Mouse (Mus musculus): ENCODE data around the gene Inpp4a. TPM values are rescaled to one million over a fixed set of nuclear protein-coding genes. Genes with fewer than 3 reads are reported as not detected.

Gene Inpp4a
- total and polyA plus RNA-seq, 2 experiments = 8.1 to 12.4 TPM

GRCm38 (mm10) chr1:37353456-37353855 lies 53.8 kb downstream of the Inpp4a start:
- Histone ChIP-seq H3K79me2 (ENCODE audit: control insufficient read depth, insufficient read depth, low read length) (peaks cover 13% of the 10 kb centered on the region; the same call in 1 of the 2 replicates), H3K27ac (replicated peaks; ENCODE audit: insufficient read depth, low read depth, low read length) (no peak overlapping the region), H3K9ac (ENCODE audit: low read depth, low read length) (no peak overlapping the region), H3K4me3 (ENCODE audit: insufficient read depth, low read depth, low read length) (no peak overlapping the region), H3K4me1 (ENCODE audit: control insufficient read depth, insufficient read depth, low read length) (peaks cover 15% of the 10 kb centered on the region), H3K36me3 (ENCODE audit: control insufficient read depth, insufficient read depth, low read length) (no peaks in the 10 kb centered on the region), H3K27me3 (ENCODE audit: control insufficient read depth, insufficient read depth, low read length) (no peaks in the 10 kb centered on the region)
- WGBS = 84% methylated on average over 4 of the region's 4 CpGs
- TF ChIP-seq CTCF (IDR thresholded peaks at IDR 0.05; ENCODE audit: low read depth, low read length) = no peak
- no peak for TF ChIP-seq POLR2A (IDR thresholded peaks at IDR 0.05; ENCODE audit: extremely low read depth, insufficient read depth, low read length)
- no peak for DNase-seq (ENCODE audit: extremely low read depth, low read depth, low spot score)

GRCm38 (mm10) chr1:37355492-37355891 lies 55.8 kb downstream of the Inpp4a start:
- TF ChIP-seq POLR2A (IDR thresholded peaks at IDR 0.05; ENCODE audit: extremely low read depth, insufficient read depth, low read length) (no peak), CTCF (IDR thresholded peaks at IDR 0.05; ENCODE audit: low read depth, low read length) (no peak)
- Histone ChIP-seq H3K79me2 (ENCODE audit: control insufficient read depth, insufficient read depth, low read length) (peaks cover 10% of the 10 kb centered on the region; the same call in 1 of the 2 replicates), H3K4me3 (ENCODE audit: insufficient read depth, low read depth, low read length) (no peak overlapping the region), H3K27me3 (ENCODE audit: control insufficient read depth, insufficient read depth, low read length) (no peaks in the 10 kb centered on the region), H3K36me3 (ENCODE audit: control insufficient read depth, insufficient read depth, low read length) (no peaks in the 10 kb centered on the region; the same call in 1 of the 2 replicates), H3K9ac (ENCODE audit: low read depth, low read length) (no peak overlapping the region), H3K4me1 (ENCODE audit: control insufficient read depth, insufficient read depth, low read length) (peaks cover 15% of the 10 kb centered on the region), H3K27ac (replicated peaks; ENCODE audit: insufficient read depth, low read depth, low read length) (no peak overlapping the region)
- WGBS = 77% methylated on average over 3 of the region's 3 CpGs
- peak; percentile 49 for DNase-seq (ENCODE audit: extremely low read depth, low read depth, low spot score)

GRCm38 (mm10) chr1:37356305-37356704 lies 56.6 kb downstream of the Inpp4a start:
- TF ChIP-seq CTCF (IDR thresholded peaks at IDR 0.05; ENCODE audit: low read depth, low read length) (no peak), POLR2A (IDR thresholded peaks at IDR 0.05; ENCODE audit: extremely low read depth, insufficient read depth, low read length) (no peak)
- no peak for DNase-seq (ENCODE audit: extremely low read depth, low read depth, low spot score)
- Histone ChIP-seq H3K4me1 (ENCODE audit: control insufficient read depth, insufficient read depth, low read length) (peaks cover 13% of the 10 kb centered on the region), H3K9ac (ENCODE audit: low read depth, low read length) (no peak overlapping the region), H3K36me3 (ENCODE audit: control insufficient read depth, insufficient read depth, low read length) (no peaks in the 10 kb centered on the region; the same call in 1 of the 2 replicates), H3K27me3 (ENCODE audit: control insufficient read depth, insufficient read depth, low read length) (no peaks in the 10 kb centered on the region), H3K27ac (replicated peaks; ENCODE audit: insufficient read depth, low read depth, low read length) (no peak overlapping the region), H3K79me2 (ENCODE audit: control insufficient read depth, insufficient read depth, low read length) (peaks cover 10% of the 10 kb centered on the region; the same call in 1 of the 2 replicates), H3K4me3 (ENCODE audit: insufficient read depth, low read depth, low read length) (no peak overlapping the region)
- 97% methylated on average over 3 of the region's 3 CpGs for WGBS

GRCm38 (mm10) chr1:37357173-37357572 lies 57.5 kb downstream of the Inpp4a start:
- TF ChIP-seq CTCF (IDR thresholded peaks at IDR 0.05; ENCODE audit: low read depth, low read length) (no peak), POLR2A (IDR thresholded peaks at IDR 0.05; ENCODE audit: extremely low read depth, insufficient read depth, low read length) (no peak)
- DNase-seq (ENCODE audit: extremely low read depth, low read depth, low spot score) = no peak
- H3K27ac ChIP-seq (replicated peaks; ENCODE audit: insufficient read depth, low read depth, low read length) = no peak overlapping the region
- no peak overlapping the region for H3K4me3 ChIP-seq (ENCODE audit: insufficient read depth, low read depth, low read length)
- no peak overlapping the region for H3K9ac ChIP-seq (ENCODE audit: low read depth, low read length)
- peaks cover 10% of the 10 kb centered on the region; the same call in 1 of the 2 replicates for H3K79me2 ChIP-seq (ENCODE audit: control insufficient read depth, insufficient read depth, low read length)
- no peaks in the 10 kb centered on the region; the same call in 1 of the 2 replicates for H3K36me3 ChIP-seq (ENCODE audit: control insufficient read depth, insufficient read depth, low read length)
- H3K4me1 ChIP-seq (ENCODE audit: control insufficient read depth, insufficient read depth, low read length) = peaks cover 11% of the 10 kb centered on the region
- no peaks in the 10 kb centered on the region for H3K27me3 ChIP-seq (ENCODE audit: control insufficient read depth, insufficient read depth, low read length)
- 82% methylated on average over 6 of the region's 6 CpGs for WGBS

- 96% methylated on average over 8 of the region's 8 CpGs for WGBS
- DNase-seq (ENCODE audit: extremely low read depth, low read depth, low spot score) = no peak
- TF ChIP-seq CTCF (IDR thresholded peaks at IDR 0.05; ENCODE audit: low read depth, low read length) = no peak
- H3K4me1 ChIP-seq (ENCODE audit: control insufficient read depth, insufficient read depth, low read length) = peaks cover 13% of the 10 kb centered on the region
- no peak overlapping the region for H3K4me3 ChIP-seq (ENCODE audit: insufficient read depth, low read depth, low read length)
- no peaks in the 10 kb centered on the region; the same call in 1 of the 2 replicates for H3K36me3 ChIP-seq (ENCODE audit: control insufficient read depth, insufficient read depth, low read length)
- no peak overlapping the region for H3K27ac ChIP-seq (replicated peaks; ENCODE audit: insufficient read depth, low read depth, low read length)
- no peak overlapping the region for H3K9ac ChIP-seq (ENCODE audit: low read depth, low read length)
- H3K27me3 ChIP-seq (ENCODE audit: control insufficient read depth, insufficient read depth, low read length) = no peaks in the 10 kb centered on the region
- peaks cover 4% of the 10 kb centered on the region; the same call in 1 of the 2 replicates for H3K79me2 ChIP-seq (ENCODE audit: control insufficient read depth, insufficient read depth, low read length)
These were observed 59.0 kb downstream of the Inpp4a start for GRCm38 (mm10) chr1:37358621-37359020.

GRCm38 (mm10) chr1:37359395-37360092 lies 59.9 kb downstream of the Inpp4a start:
- H3K79me2 ChIP-seq (ENCODE audit: control insufficient read depth, insufficient read depth, low read length) = no peaks in the 10 kb centered on the region
- H3K27ac ChIP-seq (replicated peaks; ENCODE audit: insufficient read depth, low read depth, low read length) = no peak overlapping the region
- H3K4me3 ChIP-seq (ENCODE audit: insufficient read depth, low read depth, low read length) = no peak overlapping the region
- H3K9ac ChIP-seq (ENCODE audit: low read depth, low read length) = no peak overlapping the region
- WGBS = 79% methylated on average over 6 of the region's 6 CpGs
- H3K4me1 ChIP-seq (ENCODE audit: control insufficient read depth, insufficient read depth, low read length) = peaks cover 13% of the 10 kb centered on the region
- no peaks in the 10 kb centered on the region; the same call in 1 of the 2 replicates for H3K36me3 ChIP-seq (ENCODE audit: control insufficient read depth, insufficient read depth, low read length)
- no peak for DNase-seq (ENCODE audit: extremely low read depth, low read depth, low spot score)
- TF ChIP-seq POLR2A (IDR thresholded peaks at IDR 0.05; ENCODE audit: extremely low read depth, insufficient read depth, low read length) (no peak), CTCF (IDR thresholded peaks at IDR 0.05; ENCODE audit: low read depth, low read length) (no peak)
- H3K27me3 ChIP-seq (ENCODE audit: control insufficient read depth, insufficient read depth, low read length) = no peaks in the 10 kb centered on the region
